Mouse (Mus musculus): ENCODE results near the gene Stk25. TPM values are rescaled to one million over a fixed set of nuclear protein-coding genes. Genes with fewer than 3 reads are reported as not detected.

The Stk25 gene
- 27.6 and 31.9 TPM in 2 replicates for total RNA-seq (2023)

GRCm38 (mm10) chr1:93658559-93658958, at the start of gene Stk25:
TSS of gene Stk25 (minus strand) at chr1:93658659.

DNA sequence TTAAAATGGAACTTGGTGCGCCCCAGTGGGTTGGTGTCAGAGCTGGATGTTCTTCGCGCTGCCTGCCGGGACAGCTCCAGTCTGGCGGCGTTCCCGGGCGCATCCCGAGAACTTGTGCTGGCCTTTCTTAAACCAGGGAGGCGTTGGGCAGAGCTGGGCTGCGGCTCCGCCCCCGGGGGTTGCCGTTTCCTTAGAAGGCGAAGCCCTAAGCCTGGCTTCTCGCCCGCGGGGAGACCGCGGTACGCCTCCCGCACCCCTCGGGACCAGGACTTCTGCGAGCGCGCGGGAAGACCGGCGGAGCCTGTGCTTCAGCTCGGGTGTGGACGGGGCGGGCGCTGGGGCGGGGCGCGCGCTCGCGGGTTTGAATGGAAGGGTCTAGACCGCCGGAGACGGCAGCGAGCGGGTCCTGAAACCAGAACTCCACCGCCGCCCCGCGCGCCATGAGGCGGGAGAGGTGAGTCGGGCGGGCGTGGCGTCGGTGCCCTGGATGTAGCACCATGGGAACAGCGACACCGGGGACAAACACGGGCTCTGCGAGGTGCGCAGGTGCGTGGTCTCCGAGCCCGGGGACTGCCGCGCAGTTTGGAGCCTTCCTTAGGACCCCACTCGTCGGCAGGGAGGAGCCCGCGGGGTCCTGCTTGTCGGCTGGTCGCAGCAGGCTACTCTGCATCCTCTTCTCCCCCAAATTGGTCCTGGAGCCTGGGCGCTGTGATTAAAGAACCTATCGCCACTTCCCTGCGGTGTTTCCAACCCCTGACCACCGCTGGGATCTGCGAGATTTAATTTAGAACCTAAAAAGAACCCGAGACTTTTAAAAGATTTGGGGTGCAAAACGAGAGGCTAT, 27.2 kb upstream of the Stk25 start, which contains the start of gene Bok:
Gene Bok, plus strand, starts transcription at position 260 of the 844 bp plus-strand sequence.

Other genes with a start within 250 kb of the Stk25 start
- 156 and 192 TPM in 2 replicates for gene Hdlbp, start 179.8 kb downstream of the Stk25 start, total RNA-seq (2023)
- gene Farp2, start 146.6 kb downstream of the Stk25 start, total RNA-seq (2023), result 1.1 and 1.5 TPM in 2 replicates
- gene Bok, start 27.0 kb upstream of the Stk25 start, total RNA-seq (2023), result not detected in 2 replicates
- gene Atg4b, start 92.8 kb upstream of the Stk25 start, total RNA-seq (2023), result 74.6 and 112 TPM in 2 replicates
- gene Thap4, start 96.2 kb upstream of the Stk25 start, total RNA-seq (2023), result 27.1 and 29.3 TPM in 2 replicates
- gene Dtymk, start 143.3 kb upstream of the Stk25 start, total RNA-seq (2023), result 28.1 and 38.4 TPM in 2 replicates
- 33.9 and 43.8 TPM in 2 replicates for gene Ing5, start 145.3 kb upstream of the Stk25 start, total RNA-seq (2023)
- gene D2hgdh, start 166.2 kb upstream of the Stk25 start, total RNA-seq (2023), result 15.4 and 23.4 TPM in 2 replicates
- 0.25 and 0.44 TPM in 2 replicates for gene Gal3st2, start 202.6 kb upstream of the Stk25 start, total RNA-seq (2023)

Data from neutrophil, adult 65 days (primary cell).